Mouse (Mus musculus) cerebellum, adult 2 months (tissue): Measurements from ENCODE around the gene Col9a1.

ENCODE experiments used
- CTCF ChIP-seq: fragments of 200-500 bp; IDR thresholded peaks from 2 replicates; pipeline ENCODE4 v1.5.1; 2011; ENCODE audit warnings: low read depth, mild to moderate bottlenecking, control low read depth, low read length, moderate library complexity, borderline replicate concordance; ENCODE audit not compliant: insufficient read depth
- POLR2A ChIP-seq: fragments of 200-500 bp; IDR thresholded peaks from 2 replicates; pipeline ENCODE4 v1.6.1; 2011; ENCODE audit warnings: low read length, control low read depth, borderline replicate concordance; ENCODE audit not compliant: insufficient read depth

DNA sequence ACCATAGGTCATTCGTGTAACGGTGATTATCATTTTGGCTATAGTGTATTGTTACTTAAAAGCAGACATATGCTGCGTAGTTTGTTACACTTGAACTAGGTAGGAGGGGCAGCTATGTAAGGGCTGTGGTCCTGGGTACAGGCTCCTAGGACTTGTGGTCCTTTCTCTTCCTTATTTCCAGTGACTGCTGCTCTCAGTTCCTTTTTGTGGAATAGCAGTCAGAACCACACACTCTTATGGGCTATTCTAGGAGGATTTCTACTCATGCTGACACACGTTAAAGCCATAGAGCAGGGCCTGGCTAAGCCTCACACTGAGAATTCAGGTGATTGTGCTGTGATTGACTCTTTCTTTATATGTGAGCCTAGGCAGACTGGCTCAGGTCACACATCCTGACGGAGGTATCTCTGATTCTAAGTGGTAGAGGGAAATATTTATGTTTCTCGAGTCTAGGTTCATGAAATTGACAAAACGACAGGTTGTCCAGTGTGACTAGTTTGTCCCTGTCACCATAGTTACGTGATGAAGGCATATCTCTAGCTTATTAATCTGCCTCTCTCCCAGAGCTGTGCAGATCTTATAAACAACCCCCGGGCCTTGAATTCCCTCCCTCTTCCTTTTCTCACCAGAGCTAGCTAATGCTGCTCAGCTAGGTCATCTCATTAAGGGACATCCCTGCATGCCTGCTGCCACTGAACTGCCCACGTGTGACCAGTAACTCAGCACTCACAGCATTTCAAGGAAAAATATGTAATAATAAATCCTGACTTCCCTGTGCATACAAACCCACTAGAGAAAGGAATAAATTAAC, 71.1 kb downstream of the Col9a1 start:
- TF ChIP-seq POLR2A (no peak), CTCF (no peak)
